In the genomic region with DNA sequence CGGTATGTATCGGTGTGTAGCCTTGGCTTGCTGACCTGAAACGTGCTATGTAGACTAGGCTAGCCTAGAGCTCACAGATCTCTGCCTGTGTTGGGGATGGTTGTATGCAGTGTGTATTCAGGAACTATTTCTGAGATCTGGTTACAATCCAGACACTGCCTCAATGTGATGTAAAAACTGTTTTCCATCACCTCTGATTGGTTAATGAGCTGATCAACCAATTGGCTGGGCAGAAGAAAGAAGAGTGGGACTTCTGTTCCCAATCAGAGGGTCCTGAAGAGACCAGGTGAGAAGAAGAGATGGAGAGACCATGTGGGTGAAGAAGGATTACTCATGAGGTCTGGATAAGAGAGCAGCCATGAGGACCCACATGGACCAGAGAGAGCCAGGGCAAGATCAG, we compare ENCODE assay signal across 8 mouse cellular contexts. TPM values are rescaled to one million over a fixed set of nuclear protein-coding genes. Genes with fewer than 3 reads are reported as not detected.
DNase-seq lines count a peak whose midpoint lies in the region; ATAC-seq and TF ChIP-seq lines count a peak whose summit lies in the region.

No protein-coding gene starts in this region.

- H3K36me3 ChIP-seq in heart, embryonic 16.5 days (ENCODE audit: control insufficient read depth, insufficient read depth) = peaks cover 18% of the 10 kb centered on the region
- no peaks in the 10 kb centered on the region for H3K36me3 ChIP-seq in hindbrain, embryonic 15.5 days
- H3K36me3 ChIP-seq in midbrain, embryonic 15.5 days (replicated peaks) = no peaks in the 10 kb centered on the region

- H3K9ac ChIP-seq in heart, embryonic 16.5 days (ENCODE audit: low read length) = peak overlapping the region; percentile 90
- peak overlapping the region; percentile 59 for H3K9ac ChIP-seq in hindbrain, embryonic 15.5 days
- peak overlapping the region; percentile 48 for H3K9ac ChIP-seq in midbrain, embryonic 15.5 days

- ATAC-seq in heart, embryonic 16.5 days (replicated peaks; ENCODE audit: extremely low read depth, insufficient read depth, low FRiP score) = no peak
- ATAC-seq in hindbrain, embryonic 15.5 days (ENCODE audit: low FRiP score, low read depth) = no peak
- ATAC-seq in midbrain, embryonic 15.5 days (replicated peaks) = no peak

- H3K4me3 ChIP-seq in heart, embryonic 16.5 days (ENCODE audit: low read length) = peak overlapping the region; percentile 94
- peak overlapping the region; percentile 87 for H3K4me3 ChIP-seq in bone marrow, adult 2 months (replicated peaks; ENCODE audit: control insufficient read depth, low read depth, low read length)
- peak overlapping the region; percentile 89 for H3K4me3 ChIP-seq in hindbrain, embryonic 15.5 days
- H3K4me3 ChIP-seq in midbrain, embryonic 15.5 days = peak overlapping the region; percentile 62

- WGBS in heart, embryonic 16.5 days = 7% methylated on average over 3 of the region's 3 CpGs
- under 1% methylated on average over 3 of the region's 3 CpGs for WGBS in bone marrow, adult 2 months
- 7% methylated on average over 3 of the region's 3 CpGs for WGBS in hindbrain, embryonic 15.5 days
- WGBS in midbrain, embryonic 15.5 days = 9% methylated on average over 3 of the region's 3 CpGs

- no peaks in the 10 kb centered on the region for H3K9me3 ChIP-seq in heart, embryonic 16.5 days (replicated peaks; ENCODE audit: control insufficient read depth, low read length)
- no peaks in the 10 kb centered on the region for H3K9me3 ChIP-seq in hindbrain, embryonic 15.5 days
- no peaks in the 10 kb centered on the region for H3K9me3 ChIP-seq in midbrain, embryonic 15.5 days

- no peaks in the 10 kb centered on the region for H3K27me3 ChIP-seq in heart, embryonic 16.5 days (ENCODE audit: control insufficient read depth, insufficient read depth, low read length)
- no peaks in the 10 kb centered on the region for H3K27me3 ChIP-seq in hindbrain, embryonic 15.5 days
- H3K27me3 ChIP-seq in midbrain, embryonic 15.5 days (replicated peaks) = no peaks in the 10 kb centered on the region

- TF ChIP-seq POLR2A in bone marrow, adult 2 months (IDR thresholded peaks at IDR 0.05; ENCODE audit: borderline replicate concordance, control insufficient read depth, low read depth, low read length) = no peak

- intact Hi-C loops in heart, postnatal 14 days (cut with DNase I) = no loop called here

- TF ChIP-seq CTCF in bone marrow, adult 2 months (IDR thresholded peaks at IDR 0.05; ENCODE audit: control insufficient read depth, insufficient read depth, low read length) = no peak

- no peak overlapping the region for H3K27ac ChIP-seq in heart, embryonic 16.5 days (ENCODE audit: low read length)
- H3K27ac ChIP-seq in bone marrow, adult 2 months (ENCODE audit: control insufficient read depth, insufficient read depth, low read depth, low read length, poor library complexity) = peak overlapping the region; percentile 11; the same call in 1 of the 2 replicates
- no peak overlapping the region for H3K27ac ChIP-seq in hindbrain, embryonic 15.5 days (replicated peaks)
- H3K27ac ChIP-seq in midbrain, embryonic 15.5 days = no peak overlapping the region

- peak overlapping the region; percentile 72 for H3K4me2 ChIP-seq in heart, embryonic 16.5 days (ENCODE audit: low read depth, low read length)
- peak overlapping the region; percentile 94 for H3K4me2 ChIP-seq in hindbrain, embryonic 15.5 days
- H3K4me2 ChIP-seq in midbrain, embryonic 15.5 days = peak overlapping the region; percentile 82

- no peak for DNase-seq in heart, postnatal 14 days
- no peak for DNase-seq in cerebellum, postnatal 10 days
- DNase-seq in testis, postnatal 14 days (ENCODE audit: low spot score) = no peak
- DNase-seq in spleen, adult 12 weeks (ENCODE audit: low spot score) = no peak

- peaks cover 22% of the 10 kb centered on the region for H3K4me1 ChIP-seq in heart, embryonic 16.5 days (ENCODE audit: control insufficient read depth, insufficient read depth, low read length)
- H3K4me1 ChIP-seq in bone marrow, adult 2 months (ENCODE audit: control insufficient read depth, insufficient read depth, low read length) = no peaks in the 10 kb centered on the region; the same call in 1 of the 2 replicates
- peaks cover 6% of the 10 kb centered on the region for H3K4me1 ChIP-seq in hindbrain, embryonic 15.5 days (replicated peaks)
- peaks cover 10% of the 10 kb centered on the region for H3K4me1 ChIP-seq in midbrain, embryonic 15.5 days

RNA-seq across cellular contexts. Expression of a gene that starts 1.1 kb away (rescaled TPM):
- 210 and 225 TPM in 2 replicates for polyA plus RNA-seq in heart, embryonic 16.5 days (2015; fragmentation: Nextera tagmentation; extraction: Ambion mirVana)
- 10 to 100 TPM; 56.0 to 67.6 TPM for total RNA-seq in heart, postnatal 14 days (2021)
- 161 and 187 TPM in 2 replicates for polyA plus RNA-seq in bone marrow, adult 2 months (2011; ENCODE audit: insufficient read depth, insufficient read length, low replicate concordance, missing spikeins)
- 52.3 and 66.5 TPM in 2 replicates for polyA plus RNA-seq in hindbrain, embryonic 15.5 days (2015; fragmentation: Nextera tagmentation; extraction: Ambion mirVana)
- 39.4 and 45.3 TPM in 2 replicates for polyA plus RNA-seq in midbrain, embryonic 15.5 days (2015; fragmentation: Nextera tagmentation; extraction: Ambion mirVana)

RNA-seq across cellular contexts. Expression of a gene that starts 20.0 kb away (rescaled TPM):
- polyA plus RNA-seq in heart, embryonic 16.5 days (2015; fragmentation: Nextera tagmentation; extraction: Ambion mirVana) = 25.6 and 25.7 TPM in 2 replicates
- total RNA-seq in heart, postnatal 14 days (2021) = 10 to 100 TPM; 37.4 to 39.9 TPM
- polyA plus RNA-seq in bone marrow, adult 2 months (2011; ENCODE audit: insufficient read depth, insufficient read length, low replicate concordance, missing spikeins) = 7.7 and 17.0 TPM in 2 replicates
- polyA plus RNA-seq in hindbrain, embryonic 15.5 days (2015; fragmentation: Nextera tagmentation; extraction: Ambion mirVana) = 35.1 TPM in 2 replicates
- 33.0 and 33.1 TPM in 2 replicates for polyA plus RNA-seq in midbrain, embryonic 15.5 days (2015; fragmentation: Nextera tagmentation; extraction: Ambion mirVana)

RNA-seq across cellular contexts. Expression of a gene that starts 43.7 kb away (rescaled TPM):
- polyA plus RNA-seq in heart, embryonic 16.5 days (2015; fragmentation: Nextera tagmentation; extraction: Ambion mirVana) = 2.0 and 2.2 TPM in 2 replicates
- total RNA-seq in heart, postnatal 14 days (2021) = under 1 TPM; 0.46 to 0.79 TPM
- 0.40 TPM in 1 of 2 replicates, not detected in the other for polyA plus RNA-seq in bone marrow, adult 2 months (2011; ENCODE audit: insufficient read depth, insufficient read length, low replicate concordance, missing spikeins)
- 208 and 265 TPM in 2 replicates for polyA plus RNA-seq in hindbrain, embryonic 15.5 days (2015; fragmentation: Nextera tagmentation; extraction: Ambion mirVana)
- polyA plus RNA-seq in midbrain, embryonic 15.5 days (2015; fragmentation: Nextera tagmentation; extraction: Ambion mirVana) = 280 and 293 TPM in 2 replicates

Comparison
In these comparisons a context has a peak if more than half of its experiments do, and no peak if none do; other contexts are left out.
1. RNA of a gene that starts 43.7 kb away (polyA plus RNA-seq): 280 to 293 TPM in midbrain, embryonic 15.5 days and 208 to 265 TPM in hindbrain, embryonic 15.5 days; 2.0 to 2.2 TPM in heart, embryonic 16.5 days and 0.40 TPM in bone marrow, adult 2 months; every median in the first group is over 10 times any median in the second.
2. Peak in every context shown above with its lines, with median percentiles within 50 percentile points of each other: H3K4me2 ChIP-seq, H3K4me3 ChIP-seq and H3K9ac ChIP-seq.